Mouse (Mus musculus) spleen, embryonic (tissue): Measurements from ENCODE around the gene Klk14.

Source experiments
- CTCF ChIA-PET: fragments of 350-600 bp; sonication (Branson Sonifier 250); formaldehyde crosslinking; loops from one replicate; lab custom pipeline; 2022; lab: Charles Lee

The Klk14 gene

DNA sequence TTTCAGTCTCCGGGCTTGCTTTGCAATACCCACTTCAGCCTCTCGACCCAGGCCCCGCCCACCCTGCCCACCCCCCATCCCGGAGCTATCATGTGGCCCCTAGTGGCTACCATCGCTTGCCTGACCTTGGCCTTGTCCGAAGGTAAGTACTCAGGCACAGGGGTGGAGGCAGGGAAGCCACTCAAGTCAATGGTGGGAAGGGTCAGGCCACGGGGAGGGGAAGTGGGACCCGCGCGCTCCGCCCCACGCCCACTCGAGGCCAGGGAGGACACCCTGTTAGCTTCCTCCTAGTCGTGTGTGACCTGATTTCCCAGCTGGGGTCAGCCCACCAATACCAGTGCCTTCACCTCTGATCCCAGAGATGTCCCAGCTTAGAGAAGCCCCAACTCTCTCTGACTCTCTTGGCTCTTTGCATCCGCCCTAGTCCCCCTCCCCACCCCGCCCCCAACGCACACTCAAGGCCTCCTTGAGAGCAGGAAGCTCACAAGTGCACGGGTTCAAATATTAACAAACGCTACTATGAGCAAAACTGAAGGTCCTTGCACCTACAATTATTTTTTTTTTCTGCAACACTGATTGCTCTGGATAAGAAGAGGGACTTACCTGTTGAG, 23.6 kb downstream of the Klk14 start:
- CTCF ChIA-PET = no interaction called here
